Mouse (Mus musculus) limb, embryonic 11.5 days (tissue): ENCODE results near the gene Islr. TPM values are rescaled to one million over a fixed set of nuclear protein-coding genes. Genes with fewer than 3 reads are reported as not detected.
A peak's percentile ranks its signal among the peaks of the same experiment; 100 is the strongest.

Experiments
- ATAC-seq: fragments of 200-750 bp; cut with Nextera tagmentation; 2 replicates; pipeline ENCODE4 v1.8.0; 2017; ENCODE audit warnings: low read depth; ENCODE audit not compliant: insufficient number of reproducible peaks, low FRiP score, low TSS enrichment
- DNase-seq: peaks from one replicate; pipeline ENCODE4 v3.0.0-alpha.2; 2015; ENCODE audit warnings: low spot score
- H3K27ac ChIP-seq: fragments of 300-500 bp; sonication (generic); replicated peaks from 2 replicates; pipeline ENCODE4 v1.5.1; 2014; ENCODE audit warnings: low read depth, mild to moderate bottlenecking, low read length
- H3K27me3 ChIP-seq: fragments of 300-500 bp; sonication (generic); 2 replicates; pipeline ENCODE4 v1.6.1; 2014; ENCODE audit warnings: mild to moderate bottlenecking, low read length, mixed read lengths; ENCODE audit not compliant: control insufficient read depth, insufficient read depth
- H3K36me3 ChIP-seq: fragments of 300-500 bp; sonication (generic); 2 replicates; pipeline ENCODE4 v1.6.1; 2014; ENCODE audit warnings: mild to moderate bottlenecking, low read length, moderate library complexity, mixed read lengths; ENCODE audit not compliant: control insufficient read depth, insufficient read depth
- H3K4me1 ChIP-seq: fragments of 300-500 bp; sonication (generic); 2 replicates; pipeline ENCODE4 v1.6.1; 2014; ENCODE audit warnings: low read length, mixed read lengths; ENCODE audit not compliant: control insufficient read depth, insufficient read depth
- H3K4me2 ChIP-seq: fragments of 300-500 bp; sonication (generic); 2 replicates; pipeline ENCODE4 v1.6.1; 2014; ENCODE audit warnings: low read depth, mild to moderate bottlenecking, moderate library complexity; ENCODE audit not compliant: severe bottlenecking
- H3K4me3 ChIP-seq: fragments of 300-500 bp; sonication (generic); 2 replicates; pipeline ENCODE4 v1.5.1; 2014; ENCODE audit warnings: low read depth, low read length
- H3K9ac ChIP-seq: fragments of 300-500 bp; sonication (generic); 2 replicates; pipeline ENCODE4 v1.6.1; 2014; ENCODE audit warnings: mild to moderate bottlenecking, low read length
- H3K9me3 ChIP-seq: fragments of 300-500 bp; sonication (generic); 2 replicates; pipeline ENCODE4 v1.6.1; 2016; ENCODE audit warnings: low read length; ENCODE audit not compliant: control insufficient read depth
- WGBS: fragments of 180-500 bp; shearing (Covaris S2); extraction: QIAGEN DNeasy Blood & Tissue Kit; methylation state at CpG from one replicate; pipeline ENCODE4 v1.1.7; 2014; 5-methylcytosine and 5-hydroxymethylcytosine counted together
- polyA plus RNA-seq: library from polyadenylated mRNA; unstranded; fragments of >200 nt; fragmentation: Nextera tagmentation; extraction: Ambion mirVana; gene quantifications from 2 replicates; pipeline ENCODE4 v1.2.1, GENCODE M21; 2014

The Islr gene
- polyA plus RNA-seq, 1 experiment from 2014 or later, result 37.6 TPM

- H3K27me3 ChIP-seq, result no peaks in the 10 kb centered on the region
- 0 out of 2 replicates have a peak, but pooled peaks cover 4% of the 10 kb centered on the region for H3K4me1 ChIP-seq
- DNase-seq (no peak), ATAC-seq (no peak)
- H3K27ac ChIP-seq, result no peak overlapping the region
- WGBS, result 95% methylated on average over 9 of the region's 9 CpGs
- H3K9me3 ChIP-seq, result no peaks in the 10 kb centered on the region
- H3K9ac ChIP-seq, result no peak overlapping the region
- no peak overlapping the region for H3K4me3 ChIP-seq
- no peak overlapping the region for H3K4me2 ChIP-seq
- peaks cover 20% of the 10 kb centered on the region; the same call in 1 of the 2 replicates for H3K36me3 ChIP-seq
Measured at GRCm38 (mm10) chr9:58228777-58229466, 24.8 kb upstream of the Islr start.

- WGBS, result 66% methylated on average over 9 of the region's 9 CpGs
Measured at GRCm38 (mm10) chr9:58225915-58226913, 22.1 kb upstream of the Islr start.

DNA sequence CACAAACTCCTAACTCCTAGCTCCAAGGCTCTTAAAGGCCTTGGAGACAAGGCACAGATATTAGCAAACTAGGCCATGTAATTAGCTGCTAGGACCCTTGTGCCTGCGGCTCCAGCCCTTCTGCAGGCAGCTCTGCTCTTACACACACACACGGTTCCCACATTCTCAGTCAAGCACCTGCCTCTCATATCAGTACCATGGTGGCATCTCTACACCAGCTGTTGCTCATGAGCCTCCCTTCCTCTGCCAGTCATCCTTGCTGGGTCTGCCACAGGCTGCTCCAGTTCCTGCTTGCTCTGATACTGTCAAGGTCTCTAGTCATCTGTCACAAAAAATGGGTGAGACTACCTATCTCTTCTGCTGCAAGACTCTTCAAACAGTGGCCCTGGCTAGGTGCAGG, 20.2 kb upstream of the Islr start:
- WGBS, result 93% methylated on average over 2 of the region's 2 CpGs
- Histone ChIP-seq H3K4me2 (no peak overlapping the region), H3K27me3 (no peaks in the 10 kb centered on the region), H3K9ac (no peak overlapping the region), H3K36me3 (peaks cover 21% of the 10 kb centered on the region), H3K4me1 (no peaks in the 10 kb centered on the region), H3K9me3 (no peaks in the 10 kb centered on the region), H3K4me3 (no peak overlapping the region), H3K27ac (no peak overlapping the region)
- ATAC-seq (no peak), DNase-seq (no peak)

More at GRCm38 (mm10) chr9:58225915-58226913, 22.1 kb upstream of the Islr start:
- Histone ChIP-seq H3K36me3 (peaks cover 19% of the 10 kb centered on the region; the same call in 1 of the 2 replicates), H3K9ac (no peak overlapping the region), H3K4me1 (no peaks in the 10 kb centered on the region), H3K27ac (no peak overlapping the region), H3K9me3 (no peaks in the 10 kb centered on the region), H3K4me3 (no peak overlapping the region), H3K27me3 (no peaks in the 10 kb centered on the region), H3K4me2 (no peak overlapping the region)
- ATAC-seq, result no peak
- DNase-seq, result peak; percentile 65

DNA sequence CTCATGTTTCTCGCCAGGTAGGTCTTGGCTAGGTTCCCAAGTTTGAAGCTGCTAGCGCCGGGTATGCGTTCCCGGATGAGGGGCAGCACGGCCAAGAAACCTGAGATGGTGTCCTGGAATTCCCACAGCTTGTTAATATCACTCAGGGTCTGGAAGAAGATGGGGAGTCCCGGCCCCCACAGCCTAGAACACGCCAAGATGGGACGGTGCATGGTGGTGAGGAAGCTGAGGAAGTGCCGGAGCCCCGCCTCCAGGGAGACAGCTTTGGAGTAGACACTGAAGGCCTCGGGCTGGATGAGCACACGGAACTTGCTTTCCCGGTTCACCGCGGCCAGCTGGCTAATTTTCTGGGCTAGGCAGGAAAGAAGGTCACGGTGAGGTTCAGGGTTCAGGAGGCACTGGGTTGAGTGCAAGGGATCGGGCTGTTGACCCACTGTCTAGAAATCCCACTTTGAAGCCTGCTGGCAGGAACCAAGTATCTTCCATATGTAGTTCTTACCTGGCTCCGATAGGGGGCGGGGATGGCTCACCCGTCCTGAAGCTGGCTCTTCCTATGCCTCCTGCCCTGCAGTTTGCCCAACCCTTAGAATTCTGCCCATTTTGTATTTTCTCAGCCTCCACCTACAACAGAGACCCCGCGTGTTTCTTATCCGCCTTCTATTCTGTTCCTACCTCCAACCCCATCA, 16.3 kb upstream of the Islr start:
- 76% methylated on average over 24 of the region's 24 CpGs for WGBS
- Histone ChIP-seq H3K27me3 (no peaks in the 10 kb centered on the region), H3K4me1 (no peaks in the 10 kb centered on the region), H3K4me2 (no peak overlapping the region), H3K27ac (no peak overlapping the region), H3K36me3 (peaks cover 7% of the 10 kb centered on the region), H3K9ac (no peak overlapping the region), H3K9me3 (no peaks in the 10 kb centered on the region), H3K4me3 (no peak overlapping the region)
- ATAC-seq (no peak), DNase-seq (peak; percentile 65)

DNA sequence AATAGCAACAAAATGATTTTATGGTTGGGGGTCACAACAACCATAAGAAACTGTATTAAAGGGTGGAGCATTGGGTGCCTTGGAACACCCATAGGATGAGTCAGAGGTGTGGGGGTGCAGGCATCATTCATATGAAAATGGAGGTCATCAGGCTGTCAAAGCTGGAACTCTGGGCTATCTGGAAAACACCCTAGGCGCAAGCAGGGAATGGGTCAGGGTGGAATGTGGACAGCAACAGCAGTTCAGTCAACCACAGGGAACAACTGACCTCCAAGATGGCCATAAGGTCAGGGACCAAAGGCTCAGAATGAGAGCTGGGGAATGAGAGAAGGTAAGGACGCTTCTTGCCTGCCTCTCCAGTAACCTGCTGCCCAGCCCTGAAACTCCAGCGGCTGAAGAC, 14.4 kb upstream of the Islr start:
- no peak overlapping the region for H3K27ac ChIP-seq
- H3K27me3 ChIP-seq, result no peaks in the 10 kb centered on the region
- ATAC-seq (no peak), DNase-seq (no peak)
- peaks cover 6% of the 10 kb centered on the region; the same call in 1 of the 2 replicates for H3K4me1 ChIP-seq
- WGBS, result 91% methylated on average over 3 of the region's 3 CpGs
- H3K9ac ChIP-seq, result no peak overlapping the region
- peaks cover 7% of the 10 kb centered on the region for H3K36me3 ChIP-seq
- H3K4me3 ChIP-seq, result no peak overlapping the region
- H3K4me2 ChIP-seq, result no peak overlapping the region
- no peaks in the 10 kb centered on the region for H3K9me3 ChIP-seq

- Histone ChIP-seq H3K4me1 (peaks cover 9% of the 10 kb centered on the region; the same call in 1 of the 2 replicates), H3K9ac (no peak overlapping the region), H3K27me3 (no peaks in the 10 kb centered on the region), H3K27ac (no peak overlapping the region), H3K4me3 (no peak overlapping the region), H3K9me3 (no peaks in the 10 kb centered on the region), H3K36me3 (peaks cover 7% of the 10 kb centered on the region), H3K4me2 (no peak overlapping the region)
- no peak for ATAC-seq
- peak; percentile 74 for DNase-seq
- WGBS, result 58% methylated on average over 6 of the region's 6 CpGs
Measured at GRCm38 (mm10) chr9:58216402-58216801, 12.3 kb upstream of the Islr start.

- Histone ChIP-seq H3K9ac (no peak overlapping the region), H3K27me3 (no peaks in the 10 kb centered on the region), H3K9me3 (no peaks in the 10 kb centered on the region), H3K4me3 (no peak overlapping the region), H3K4me1 (peaks cover 9% of the 10 kb centered on the region; the same call in 1 of the 2 replicates), H3K27ac (no peak overlapping the region), H3K4me2 (no peak overlapping the region), H3K36me3 (no peaks in the 10 kb centered on the region)
- DNase-seq (no peak), ATAC-seq (no peak)
- 64% methylated on average over 8 of the region's 8 CpGs for WGBS
Measured at GRCm38 (mm10) chr9:58214519-58215180, 10.5 kb upstream of the Islr start.
